Mouse (Mus musculus) kidney, postnatal 25 days (tissue): ENCODE results near the gene Hcfc1r1.

Source experiments
- DNase-seq, 2 experiments: peaks; one replicate each; pipeline ENCODE4 v3.0.0; 2021; ENCODE audit warnings: mixed read lengths in 2 of 2

The Hcfc1r1 gene

GRCm38 (mm10) chr17:23673424-23674073 lies at the start of gene Hcfc1r1, which contains the start of gene Thoc6:
Gene Hcfc1r1 (plus strand): TSS chr17:23673596.
Gene Thoc6 (minus strand): TSS chr17:23673882.
- peak; percentile 94 to 97 for DNase-seq

DNA sequence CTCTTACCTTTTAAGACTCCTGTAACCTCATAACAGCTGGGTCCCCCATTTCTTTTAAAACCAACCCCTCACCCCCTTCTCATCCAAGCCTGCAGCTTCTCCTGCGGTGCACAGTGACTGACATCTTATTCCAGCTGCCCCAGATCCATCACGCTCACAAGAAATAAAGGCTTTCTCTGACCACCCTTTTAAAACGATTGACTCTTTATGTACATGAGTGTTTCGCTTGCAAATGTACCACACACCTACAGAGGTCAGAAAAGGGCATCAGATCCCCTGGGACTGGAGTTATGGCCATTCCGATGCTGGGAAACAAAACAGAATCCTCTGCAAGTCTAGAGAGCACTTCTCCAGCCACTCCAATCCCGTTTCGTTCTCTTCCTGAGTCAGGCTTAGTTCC lies 45.6 kb upstream of the Hcfc1r1 start:
- no peak for DNase-seq

- peak; percentile 71 to 75 for DNase-seq
Observed at GRCm38 (mm10) chr17:23630195-23631020, 43.0 kb upstream of the Hcfc1r1 start.

GRCm38 (mm10) chr17:23631241-23631640 lies 42.2 kb upstream of the Hcfc1r1 start:
- DNase-seq, result no peak

DNA sequence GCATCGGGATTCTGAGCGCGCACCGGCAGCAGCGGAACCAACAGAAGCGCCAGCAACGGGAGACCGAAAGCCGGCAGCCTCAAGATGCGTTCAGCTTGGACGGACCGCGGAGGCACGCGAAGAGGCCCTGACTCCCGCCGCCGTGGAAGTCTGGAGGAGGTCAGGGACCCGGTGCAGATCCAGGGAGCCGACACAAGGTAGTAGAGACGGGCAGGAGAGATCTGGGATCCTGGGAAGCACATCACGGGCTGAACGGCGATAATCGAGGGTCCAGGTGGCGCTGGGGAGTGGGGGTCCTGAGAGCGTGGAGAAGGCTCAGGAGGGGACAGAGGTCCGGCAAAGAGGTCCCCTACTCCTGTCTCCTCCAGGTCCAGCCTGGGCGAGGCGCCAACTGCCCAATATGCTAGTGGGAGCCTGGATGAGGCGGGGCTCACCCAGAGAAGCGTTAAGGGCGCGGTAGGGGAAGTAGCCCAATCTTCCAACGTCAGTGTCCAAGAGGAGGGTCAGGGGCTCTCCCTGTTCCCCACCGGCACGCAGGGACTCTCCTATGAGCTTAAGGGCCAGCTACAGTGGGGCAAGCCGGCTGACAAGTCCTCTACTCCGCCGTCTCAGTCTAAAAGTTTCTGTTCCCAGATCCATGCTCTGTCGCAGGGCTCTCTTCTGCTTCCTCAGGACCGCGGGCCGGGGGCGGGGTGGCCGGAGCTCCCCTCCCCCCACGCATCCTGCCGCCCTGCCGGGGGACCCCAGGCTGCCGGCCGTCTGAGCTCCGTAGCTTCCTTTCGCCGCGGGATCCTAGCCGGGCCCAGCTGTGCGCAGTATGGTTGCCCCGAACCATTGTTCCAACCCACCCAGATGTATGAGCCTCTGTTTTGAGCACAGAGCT lies 28.5 kb upstream of the Hcfc1r1 start, which contains the start of gene Mmp25:
TSS of gene Mmp25 (minus strand) at position 665 of the 883 bp plus-strand sequence.
- peak in 1 of 2 experiments; percentile 18 for DNase-seq

GRCm38 (mm10) chr17:23645894-23646293 lies 27.5 kb upstream of the Hcfc1r1 start:
- DNase-seq, result no peak

DNA sequence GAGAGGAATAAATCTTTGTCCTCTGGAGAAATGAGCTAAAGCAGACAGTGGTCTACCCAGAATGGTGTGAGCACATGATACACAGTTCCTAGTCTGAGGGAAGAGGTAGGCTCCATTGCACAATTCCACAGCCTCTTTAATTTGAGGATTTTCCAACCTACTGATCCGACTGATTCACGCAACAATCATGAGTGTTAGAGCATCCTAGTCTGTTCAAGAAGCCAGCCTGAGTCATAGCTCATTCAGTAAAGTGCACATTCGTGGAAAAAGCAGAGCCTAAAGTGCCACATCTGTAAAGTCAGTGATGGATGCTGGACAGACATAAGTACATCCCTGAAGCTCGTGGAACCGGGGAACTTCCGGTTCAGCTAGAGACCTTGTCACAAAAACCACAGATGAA lies 22.0 kb upstream of the Hcfc1r1 start:
- DNase-seq, result no peak

DNA sequence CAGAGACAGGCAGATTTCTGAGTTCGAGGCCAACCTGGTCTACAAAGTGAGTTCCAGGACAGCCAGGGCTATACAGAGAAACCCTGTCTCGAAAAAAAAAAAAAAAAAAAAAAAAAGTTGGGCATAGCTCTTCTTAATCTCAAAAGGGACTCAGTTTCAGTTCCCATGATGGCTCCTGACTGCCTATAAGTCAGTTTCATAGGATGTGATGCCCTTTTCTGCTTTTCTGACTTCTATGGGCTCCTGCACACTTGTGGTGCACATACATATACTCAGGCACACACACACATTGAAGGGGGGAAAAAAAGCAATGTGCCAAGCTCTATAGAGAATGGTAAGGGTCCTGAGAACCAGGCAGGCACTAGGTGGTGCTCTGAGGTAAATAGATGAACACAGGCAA lies 20.1 kb upstream of the Hcfc1r1 start:
- no peak for DNase-seq

- no peak for DNase-seq
Observed at GRCm38 (mm10) chr17:23654001-23654400, 19.4 kb upstream of the Hcfc1r1 start.

DNA sequence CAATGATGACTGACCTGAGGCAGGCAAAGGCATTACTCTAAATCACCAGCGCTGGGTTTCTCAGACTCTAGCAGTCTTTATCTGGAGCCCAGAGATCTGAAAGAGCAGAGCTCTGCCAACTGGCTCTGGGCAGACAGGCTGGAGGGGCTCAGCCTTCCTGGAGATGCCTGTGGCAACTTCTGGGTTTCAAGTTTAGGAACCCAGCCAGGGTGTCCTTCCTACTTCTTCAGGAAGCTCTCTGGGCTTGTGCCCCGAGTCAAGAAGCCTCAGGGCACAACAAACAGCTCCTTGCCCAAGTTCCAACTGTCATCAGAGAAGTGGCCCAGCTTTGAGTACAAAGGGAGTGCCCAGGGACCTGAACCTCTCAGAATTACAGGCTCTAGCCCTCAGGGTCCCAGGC lies 19.0 kb upstream of the Hcfc1r1 start:
- DNase-seq, result no peak

DNA sequence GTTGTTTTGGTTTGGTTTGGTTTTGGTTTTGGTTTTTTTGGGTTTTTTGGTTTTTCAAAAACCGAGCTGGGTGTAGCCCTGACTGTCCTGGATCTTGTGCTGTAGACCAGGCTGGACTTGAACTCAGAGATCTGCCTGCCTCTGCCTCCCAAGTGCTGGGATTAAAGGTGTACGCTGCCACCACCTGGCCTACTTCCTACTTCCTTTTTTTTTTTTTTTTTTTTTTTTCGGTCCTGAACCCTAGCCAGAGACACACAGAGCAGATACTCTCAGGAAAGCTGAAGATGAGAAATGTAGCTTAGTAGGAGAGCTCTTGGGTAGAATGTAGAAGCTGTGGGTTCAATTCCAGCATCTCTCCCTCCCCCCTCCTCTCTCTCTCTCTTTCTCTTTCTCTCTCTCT lies 14.9 kb upstream of the Hcfc1r1 start:
- DNase-seq, result no peak

DNA sequence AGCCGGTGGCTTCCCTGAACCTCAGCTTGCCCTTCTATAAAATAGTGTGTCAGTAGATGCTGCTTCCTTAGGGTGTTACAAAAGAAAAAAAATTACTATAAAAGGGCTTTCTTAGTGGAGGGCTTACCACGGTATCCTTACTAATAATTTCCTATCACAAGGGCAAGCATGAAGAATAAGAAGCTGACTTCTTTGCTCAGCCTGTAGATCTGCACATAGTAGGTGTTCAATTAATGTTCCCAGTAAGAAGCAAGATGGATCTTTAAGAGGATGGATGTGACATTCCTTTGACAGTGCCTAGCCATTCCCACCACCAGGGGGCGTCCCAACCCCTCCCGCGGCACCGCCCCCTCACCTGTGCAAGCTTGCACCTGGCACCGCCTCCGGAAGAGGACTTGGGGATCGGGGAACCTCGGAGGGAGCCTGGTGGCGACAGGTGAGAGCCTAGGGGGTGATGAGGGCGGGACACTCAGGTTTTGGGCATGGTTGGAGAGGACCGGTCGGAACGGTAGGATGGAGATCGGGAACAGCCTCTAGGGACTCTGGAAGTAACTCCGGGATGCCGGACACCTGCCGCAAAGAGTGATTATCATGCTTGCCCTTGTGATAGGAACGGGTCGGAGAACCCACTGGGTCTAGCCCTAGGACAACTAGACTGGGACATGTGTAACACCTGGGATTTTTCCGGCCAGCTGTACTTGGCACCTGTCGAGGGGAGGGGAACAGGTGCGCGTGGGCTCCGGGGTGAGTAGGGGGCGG lies 13.1 kb upstream of the Hcfc1r1 start, which contains the start of gene Bicdl2:
TSS of gene Bicdl2 (plus strand) at position 390 of the 759 bp plus-strand sequence.
- DNase-seq, result peak; percentile 86 to 89

DNA sequence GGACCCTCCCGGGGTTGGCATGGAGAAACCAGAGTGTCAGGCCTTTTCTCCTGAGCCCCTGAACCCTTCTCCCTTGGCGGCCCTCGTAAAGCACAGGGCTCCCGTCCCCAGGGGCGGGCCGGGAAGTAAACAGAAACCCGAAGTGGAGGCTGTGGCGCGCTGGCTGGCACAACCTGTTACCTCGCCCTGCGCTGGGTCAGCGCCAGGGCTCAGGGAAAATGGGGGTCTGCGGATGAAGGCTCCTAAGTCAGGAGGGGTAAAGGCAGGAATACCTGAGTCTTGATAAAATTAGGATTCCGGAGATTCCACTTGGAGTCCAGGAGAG lies 12.6 kb upstream of the Hcfc1r1 start:
- DNase-seq, result peak in 1 of 2 experiments; percentile 19

DNA sequence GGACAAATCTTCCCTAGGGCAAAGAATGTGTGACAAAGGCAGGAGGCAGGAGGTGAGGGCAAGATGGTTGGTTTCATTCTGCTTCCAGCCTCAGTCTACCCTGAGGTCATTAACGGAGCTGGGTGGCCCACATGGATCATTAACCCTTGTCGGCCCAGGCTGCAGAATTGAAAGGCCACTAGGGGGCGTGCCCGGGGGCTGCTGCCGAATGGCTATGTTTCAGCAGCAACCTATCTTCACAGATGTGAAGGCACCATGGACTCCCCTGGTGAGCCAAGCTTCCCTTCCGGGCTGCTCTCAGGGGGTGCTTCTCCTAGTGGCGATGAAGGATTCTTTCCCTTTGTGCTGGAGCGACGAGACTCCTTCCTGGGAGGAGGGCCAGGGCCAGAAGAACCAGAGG lies 11.9 kb upstream of the Hcfc1r1 start:
- DNase-seq, result peak in 1 of 2 experiments; percentile 44

GRCm38 (mm10) chr17:23664556-23665021 lies 8.8 kb upstream of the Hcfc1r1 start:
- DNase-seq, result no peak

DNA sequence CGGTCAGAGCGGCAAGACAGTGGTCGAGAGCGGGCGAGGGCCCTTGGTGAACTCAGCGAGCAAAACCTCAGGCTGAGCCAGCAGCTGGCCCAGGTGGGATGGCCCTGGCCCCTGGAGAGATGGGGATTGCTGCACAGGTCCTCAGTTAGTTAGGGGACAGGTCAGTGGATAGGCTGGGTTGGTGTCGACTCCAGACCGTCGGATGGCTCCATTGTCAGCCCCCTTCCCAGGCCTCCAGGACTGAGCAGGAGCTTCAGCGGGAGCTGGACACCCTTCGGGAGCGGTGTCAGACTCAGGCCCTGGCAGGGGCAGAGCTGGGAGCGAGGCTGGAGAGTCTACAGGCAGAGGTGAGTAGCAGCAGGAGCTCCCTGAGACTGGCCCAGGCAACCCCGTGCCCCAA lies 7.9 kb upstream of the Hcfc1r1 start:
- no peak for DNase-seq

DNA sequence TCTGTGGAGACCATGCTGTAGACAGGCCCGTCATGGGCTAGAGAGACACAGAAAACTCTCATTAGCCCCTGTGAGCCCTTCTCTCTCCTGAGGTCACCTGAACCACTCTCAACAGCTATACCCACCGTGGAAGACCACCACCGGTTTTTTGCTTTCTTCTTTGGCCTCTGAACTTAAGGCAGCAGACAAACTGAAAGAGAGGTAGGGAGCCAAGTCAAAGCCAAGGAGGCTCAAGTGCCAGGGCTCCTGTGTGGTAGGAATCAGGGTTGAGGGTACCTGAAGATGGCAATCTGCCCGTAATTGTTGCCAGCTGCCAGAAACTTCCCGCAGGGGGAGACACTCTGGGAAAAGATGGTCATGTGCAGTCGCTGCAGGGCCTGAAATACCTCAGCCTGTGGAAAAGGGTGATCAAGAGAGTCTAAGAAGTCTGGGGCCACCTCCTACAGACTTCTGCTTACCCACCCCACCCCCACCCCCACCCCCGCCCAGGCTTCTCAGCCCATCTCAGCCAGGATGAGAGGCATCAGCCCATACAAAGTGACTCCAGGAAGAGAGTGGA lies 2.8 kb upstream of the Hcfc1r1 start:
- no peak for DNase-seq

GRCm38 (mm10) chr17:23671519-23671918 lies 1.9 kb upstream of the Hcfc1r1 start:
- peak in 1 of 2 experiments; percentile 14 for DNase-seq

- peak in 1 of 2 experiments; percentile 14 for DNase-seq
Observed at GRCm38 (mm10) chr17:23672761-23673160, 635 bp upstream of the Hcfc1r1 start.

DNA sequence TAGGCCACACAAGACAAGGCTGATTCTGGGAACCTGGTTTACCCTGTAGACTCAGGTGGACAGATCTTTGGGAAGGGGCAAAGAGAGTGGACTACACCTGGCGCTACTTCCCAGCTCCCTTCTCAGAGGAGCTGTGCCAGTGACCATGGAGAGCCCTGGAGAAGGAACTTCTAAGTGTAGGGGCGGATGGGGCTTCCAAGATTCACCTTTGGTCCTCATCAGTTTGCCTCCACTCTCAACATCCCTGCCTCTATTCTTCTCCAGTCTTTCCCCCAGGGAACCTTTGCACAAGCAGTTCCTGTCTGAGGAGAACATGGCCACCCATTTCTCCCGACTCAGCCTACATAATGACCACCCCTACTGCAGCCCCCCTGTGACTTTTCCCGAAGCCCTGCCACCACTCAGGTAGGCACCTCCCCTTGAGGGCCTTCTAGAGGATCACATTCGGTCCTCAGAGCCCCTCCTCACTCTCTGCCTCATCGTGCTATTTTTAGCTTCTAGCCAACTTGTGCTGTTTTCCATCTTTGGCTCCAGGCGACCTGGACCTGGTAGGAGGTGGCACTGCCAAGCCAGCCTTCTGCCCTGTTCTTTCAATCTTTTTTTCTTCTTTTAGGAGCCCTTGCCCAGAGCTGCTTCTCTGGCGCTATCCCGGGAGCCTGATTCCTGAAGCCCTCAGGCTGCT lies 1.0 kb downstream of the Hcfc1r1 start:
- peak in 1 of 2 experiments; percentile 59 for DNase-seq

- DNase-seq, result peak; percentile 38 to 64
Observed at GRCm38 (mm10) chr17:23675127-23675526, 1.7 kb downstream of the Hcfc1r1 start.
